Mouse (Mus musculus) gastrocnemius, postnatal 25 days (tissue): ENCODE data around the gene Olfr972. TPM values are rescaled to one million over a fixed set of nuclear protein-coding genes. Genes with fewer than 3 reads are reported as not detected.
"Not testable (repeated sequence)": the region's sequence is repeated elsewhere in the genome, so short reads cannot be mapped to it uniquely, and the experiment has no call there.

Source experiments
- DNase-seq: peaks from one replicate; pipeline ENCODE4 v3.0.0; 2022
- long read RNA-seq, 2 experiments: library from polyadenylated mRNA; stranded (forward); transcript quantifications; one replicate each; pipeline ENCODE4 v2.0.0; 2021
- total RNA-seq, 2 experiments: library from RNA; stranded (reverse); gene quantifications; 1 replicate in 1 of 2; 2 replicates in 1 of 2; pipeline ENCODE4 v1.2.3; 2021

Olfr972 gene
- total RNA-seq, result not detected
- long read RNA-seq, experiment 1, result 0 reads
- long read RNA-seq, experiment 2, result 0 reads

DNA sequence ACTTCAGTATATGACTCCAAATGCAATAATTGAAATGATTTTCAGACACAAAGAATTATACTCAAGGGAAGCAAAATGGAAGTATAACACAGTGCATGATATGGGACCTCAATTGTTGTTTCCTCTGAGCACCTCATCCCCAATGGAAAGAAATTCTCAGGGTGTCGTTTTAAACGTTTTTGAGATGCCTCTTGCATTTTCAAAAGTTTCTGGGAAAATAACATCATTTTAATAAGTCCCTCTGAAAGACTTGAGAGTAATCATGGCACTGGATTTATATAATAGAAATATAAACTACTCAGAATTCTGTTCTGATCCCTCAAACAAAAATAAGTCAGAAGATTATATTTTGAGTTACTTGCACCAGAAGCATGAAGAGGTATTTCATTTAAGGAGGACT is at the start of gene Olfr972:
TSS of gene Olfr972 (plus strand) at position 301 of the 400 bp plus-strand sequence.
- no peak for DNase-seq

- not testable (repeated sequence) for DNase-seq
Observed at GRCm38 (mm10) chr9:39836576-39836975, 29.6 kb upstream of the Olfr972 start, which contains the start of gene Olfr971. Gene Olfr971, plus strand, starts transcription at chr9:39836876.

GRCm38 (mm10) chr9:39871986-39872385 is 5.8 kb downstream of the Olfr972 start:
- DNase-seq, result not testable (repeated sequence)

GRCm38 (mm10) chr9:39877541-39878396 is 11.5 kb downstream of the Olfr972 start:
- DNase-seq, result not testable (repeated sequence)

DNA sequence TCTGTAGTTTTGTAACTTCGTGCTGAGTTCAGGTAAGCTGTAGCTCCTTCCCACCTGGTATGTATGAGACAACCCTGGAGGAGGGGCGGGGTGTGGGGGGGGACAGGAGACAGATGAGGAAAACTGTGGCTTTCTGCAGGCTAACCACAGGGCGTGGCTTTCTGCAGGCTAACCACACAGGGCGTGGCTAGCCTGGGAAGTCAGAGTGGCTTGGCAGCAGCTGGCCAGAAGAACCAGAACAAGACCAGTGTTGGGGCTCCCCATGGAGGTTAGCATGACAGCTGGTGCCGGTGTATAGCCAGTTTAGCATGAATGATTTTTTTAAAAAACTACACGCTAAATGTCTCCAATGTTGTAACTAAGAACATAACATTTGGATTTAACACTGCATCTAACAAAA is 38.9 kb downstream of the Olfr972 start:
- DNase-seq, result no peak

DNA sequence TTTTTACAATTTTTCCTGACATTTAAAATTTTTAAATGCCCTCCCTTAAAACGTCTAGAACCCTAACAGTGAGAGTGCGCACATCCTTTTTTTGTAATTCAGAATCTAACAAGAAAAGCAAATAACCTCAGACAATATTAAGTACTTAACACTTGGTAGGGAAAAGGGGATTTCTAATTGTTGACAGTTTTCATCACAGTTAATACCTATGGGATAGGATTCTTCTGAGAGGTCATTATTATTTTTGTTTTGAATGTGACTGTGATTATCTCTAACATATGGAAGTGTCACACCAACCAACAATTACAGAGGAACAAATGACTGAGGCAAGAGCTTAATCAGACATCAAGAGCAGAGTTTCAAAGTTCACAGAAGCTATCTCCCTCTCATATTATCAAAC is 40.8 kb downstream of the Olfr972 start, which contains the start of gene Olfr229:
TSS of gene Olfr229 (plus strand) at position 301 of the 400 bp plus-strand sequence.
- no peak for DNase-seq

DNA sequence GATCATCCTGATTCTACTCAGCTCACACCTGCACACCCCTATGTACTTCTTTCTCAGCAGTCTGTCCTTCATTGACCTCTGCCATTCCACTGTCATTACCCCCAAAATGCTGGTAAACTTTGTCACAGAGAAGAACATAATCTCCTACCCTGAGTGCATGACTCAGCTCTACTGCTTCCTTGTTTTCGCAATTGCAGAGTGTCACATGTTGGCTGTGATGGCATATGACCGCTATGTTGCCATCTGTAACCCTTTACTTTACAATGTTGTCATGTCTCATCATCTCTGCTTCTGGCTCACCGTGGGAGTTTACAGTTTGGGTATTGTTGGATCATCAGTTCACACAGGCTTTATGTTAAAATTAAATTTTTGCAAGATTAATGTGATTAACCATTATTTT is 43.7 kb downstream of the Olfr972 start:
- no peak for DNase-seq

Other genes with a start within 250 kb of the Olfr972 start
- not detected for gene Olfr960, start 245.0 kb upstream of the Olfr972 start, total RNA-seq
- not detected for gene Olfr961, start 221.3 kb upstream of the Olfr972 start, total RNA-seq
- not detected for gene Olfr963, start 199.2 kb upstream of the Olfr972 start, total RNA-seq
- not detected for gene Olfr149, start 159.3 kb upstream of the Olfr972 start, total RNA-seq
- gene Olfr965, start 155.1 kb upstream of the Olfr972 start, total RNA-seq, result not detected
- not detected for gene Olfr150, start 135.4 kb upstream of the Olfr972 start, total RNA-seq
- not detected for gene Olfr967, start 120.2 kb upstream of the Olfr972 start, total RNA-seq
- not detected for gene Olfr968, start 83.2 kb upstream of the Olfr972 start, total RNA-seq
- not detected for gene Olfr969, start 75.5 kb upstream of the Olfr972 start, total RNA-seq
- gene Olfr970, start 57.6 kb upstream of the Olfr972 start, total RNA-seq, result not detected
- not detected for gene Olfr971, start 29.5 kb upstream of the Olfr972 start, total RNA-seq
- gene Olfr229, start 40.9 kb downstream of the Olfr972 start, total RNA-seq, result not detected
- gene Olfr974, start 71.1 kb downstream of the Olfr972 start, total RNA-seq, result not detected
- gene Olfr975, start 85.6 kb downstream of the Olfr972 start, total RNA-seq, result not detected
- gene Olfr976, start 94.7 kb downstream of the Olfr972 start, total RNA-seq, result not detected
- gene Olfr978, start 125.7 kb downstream of the Olfr972 start, total RNA-seq, result not detected
- gene Olfr979, start 137.0 kb downstream of the Olfr972 start, total RNA-seq, result not detected
- not detected for gene Olfr980, start 143.2 kb downstream of the Olfr972 start, total RNA-seq
- gene Olfr981, start 155.0 kb downstream of the Olfr972 start, total RNA-seq, result not detected
- not detected for gene Olfr982, start 207.4 kb downstream of the Olfr972 start, total RNA-seq
- not detected for gene Olfr983, start 227.2 kb downstream of the Olfr972 start, total RNA-seq
- gene Olfr984, start 247.8 kb downstream of the Olfr972 start, total RNA-seq, result not detected